Mouse (Mus musculus) midbrain, embryonic 16.5 days (tissue): ENCODE data around the gene Adamtsl5. TPM values are rescaled to one million over a fixed set of nuclear protein-coding genes. Genes with fewer than 3 reads are reported as not detected.

Experiments
- microRNA-seq: library from miRNA; unstranded; fragments of <30 nt; microRNA quantifications from one replicate; pipeline ENCODE4, GENCODE M21; 2017
- polyA plus RNA-seq: library from polyadenylated mRNA; unstranded; fragments of >200 nt; fragmentation: Nextera tagmentation; extraction: Ambion mirVana; gene quantifications from 2 replicates; pipeline ENCODE4 v1.2.1, GENCODE M21; 2015

The Adamtsl5 gene
- polyA plus RNA-seq, 1 experiment from 2014 or later: 0.38 TPM

Small RNA genes lying within 50 kb of the gene (microRNA-seq; reads per million reads assigned to microRNA genes)
- gene Gm22721: not detected

Other genes with a start within 250 kb of the Adamtsl5 start
- gene Sbno2, start 242.8 kb downstream of the Adamtsl5 start, polyA plus RNA-seq: 11.6 and 12.5 TPM in 2 replicates
- 14.2 and 15.4 TPM in 2 replicates for gene Stk11, start 232.6 kb downstream of the Adamtsl5 start, polyA plus RNA-seq
- 433 and 454 TPM in 2 replicates for gene Atp5d, start 209.8 kb downstream of the Adamtsl5 start, polyA plus RNA-seq
- 70.3 and 81.6 TPM in 2 replicates for gene Cbarp, start 207.6 kb downstream of the Adamtsl5 start, polyA plus RNA-seq
- 15.5 and 21.1 TPM in 2 replicates for gene Midn, start 200.1 kb downstream of the Adamtsl5 start, polyA plus RNA-seq
- gene Cirbp, start 182.4 kb downstream of the Adamtsl5 start, polyA plus RNA-seq: 380 and 398 TPM in 2 replicates
- gene 1600002K03Rik, start 175.5 kb downstream of the Adamtsl5 start, polyA plus RNA-seq: 11.0 and 11.4 TPM in 2 replicates
- 37.3 and 43.3 TPM in 2 replicates for gene Efna2, start 168.9 kb downstream of the Adamtsl5 start, polyA plus RNA-seq
- gene Mum1, start 122.0 kb downstream of the Adamtsl5 start, polyA plus RNA-seq: 47.8 and 51.1 TPM in 2 replicates
- gene Ndufs7, start 99.3 kb downstream of the Adamtsl5 start, polyA plus RNA-seq: 263 and 302 TPM in 2 replicates
- gene Gamt, start 87.4 kb downstream of the Adamtsl5 start, polyA plus RNA-seq: 15.8 and 19.5 TPM in 2 replicates
- gene Dazap1, start 86.9 kb downstream of the Adamtsl5 start, polyA plus RNA-seq: 43.7 and 51.9 TPM in 2 replicates
- gene Rps15, start 56.0 kb downstream of the Adamtsl5 start, polyA plus RNA-seq: 465 and 476 TPM in 2 replicates
- 172 and 205 TPM in 2 replicates for gene Apc2, start 52.4 kb downstream of the Adamtsl5 start, polyA plus RNA-seq
- 21.9 and 26.7 TPM in 2 replicates for gene 2310011J03Rik, start 27.9 kb downstream of the Adamtsl5 start, polyA plus RNA-seq
- 5.6 and 6.5 TPM in 2 replicates for gene Pcsk4, start 18.9 kb downstream of the Adamtsl5 start, polyA plus RNA-seq
- gene Reep6, start 18.5 kb downstream of the Adamtsl5 start, polyA plus RNA-seq: 6.0 and 8.6 TPM in 2 replicates
- 9.6 and 11.0 TPM in 2 replicates for gene Plk5, start 8.0 kb upstream of the Adamtsl5 start, polyA plus RNA-seq
- gene Mex3d, start 39.2 kb upstream of the Adamtsl5 start, polyA plus RNA-seq: 13.6 and 15.0 TPM in 2 replicates
- gene Mbd3, start 51.1 kb upstream of the Adamtsl5 start, polyA plus RNA-seq: 174 and 188 TPM in 2 replicates
- 455 and 532 TPM in 2 replicates for gene Uqcr11, start 58.4 kb upstream of the Adamtsl5 start, polyA plus RNA-seq
- 30.2 and 35.2 TPM in 2 replicates for gene Tcf3, start 85.2 kb upstream of the Adamtsl5 start, polyA plus RNA-seq
- 1.2 and 1.6 TPM in 2 replicates for gene Onecut3, start 146.4 kb upstream of the Adamtsl5 start, polyA plus RNA-seq
- gene Atp8b3, start 190.7 kb upstream of the Adamtsl5 start, polyA plus RNA-seq: 1.1 and 1.4 TPM in 2 replicates
- 26.9 and 27.6 TPM in 2 replicates for gene Rexo1, start 213.1 kb upstream of the Adamtsl5 start, polyA plus RNA-seq
- gene Klf16, start 228.9 kb upstream of the Adamtsl5 start, polyA plus RNA-seq: 4.9 and 5.5 TPM in 2 replicates
- gene Abhd17a, start 241.9 kb upstream of the Adamtsl5 start, polyA plus RNA-seq: 97.0 and 108 TPM in 2 replicates